14 mouse cellular contexts compared by ENCODE assay signal in genomic region chr8:66771111-66771510, GRCm38 (mm10).
"Had no signal": no experiment of that assay in that cellular context is flagged by ENCODE, and none has a peak within 500 bp of the region (broad histone marks: within the 10 kb centered on the region; RNA-seq: fewer than 3 reads in every experiment).

No protein-coding gene starts in this region.

- H3K9ac ChIP-seq: limb, embryonic 15.5 days; liver, embryonic 12.5 days; lung, embryonic 14.5 days; midbrain, embryonic 12.5 days; neural tube, embryonic 13.5 days had no signal

- H3K4me3 ChIP-seq: limb, embryonic 15.5 days; liver, embryonic 12.5 days; midbrain, embryonic 12.5 days; neural tube, embryonic 13.5 days had no signal

- H3K27ac ChIP-seq: limb, embryonic 15.5 days; liver, embryonic 12.5 days; macrophage; midbrain, embryonic 12.5 days; neural tube, embryonic 13.5 days; stomach, postnatal 0 days had no signal

- H3K36me3 ChIP-seq: limb, embryonic 15.5 days; liver, embryonic 12.5 days; midbrain, embryonic 12.5 days; neural tube, embryonic 13.5 days had no signal

- H3K9me3 ChIP-seq: limb, embryonic 15.5 days; liver, embryonic 12.5 days; midbrain, embryonic 12.5 days; neural tube, embryonic 13.5 days had no signal

- H3K4me1 ChIP-seq: limb, embryonic 15.5 days; liver, embryonic 12.5 days; midbrain, embryonic 12.5 days; neural tube, embryonic 13.5 days had no signal

- H3K27me3 ChIP-seq: limb, embryonic 15.5 days; liver, embryonic 12.5 days; midbrain, embryonic 12.5 days; neural tube, embryonic 13.5 days had no signal

- ATAC-seq: liver, embryonic 12.5 days; midbrain, embryonic 16.5 days had no signal

- H3K4me2 ChIP-seq: limb, embryonic 15.5 days; liver, embryonic 12.5 days; lung, embryonic 14.5 days; midbrain, embryonic 12.5 days; neural tube, embryonic 13.5 days had no signal

- DNase-seq: kidney, adult 8-10 months; kidney, postnatal 25 days; layer of hippocampus, adult 9-11 months; lung, embryonic 14.5 days; lung, postnatal 10 days; right cerebral cortex, postnatal 25 days; thymus, postnatal 4 days had no signal
